ENCODE assay signal across 24 mouse cellular contexts in the genomic region with DNA sequence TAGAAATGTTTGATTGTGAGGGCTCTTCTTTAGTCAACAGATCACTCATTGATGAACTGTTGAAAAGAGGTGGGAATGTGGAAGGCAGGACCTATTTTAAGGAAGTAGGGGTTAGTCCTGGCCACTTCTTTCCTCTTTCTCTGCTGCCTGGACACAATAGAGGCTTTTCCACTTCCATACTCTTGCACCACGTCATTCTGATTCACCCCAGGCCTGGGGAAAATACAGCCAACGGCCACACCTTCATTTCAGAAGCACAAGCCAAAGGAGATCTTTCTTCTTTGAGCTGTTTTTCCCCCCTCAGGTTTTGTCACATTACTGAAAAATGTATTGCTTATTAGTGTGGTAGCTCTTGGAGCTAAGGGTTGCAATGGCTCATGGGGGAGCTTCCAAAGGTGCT.
"Had no signal": no experiment of that assay in that cellular context is flagged by ENCODE, and none has a peak within 500 bp of the region (broad histone marks: within the 10 kb centered on the region; RNA-seq: fewer than 3 reads in every experiment).

No protein-coding gene starts in this region.

- DNase-seq: cerebellum, adult 9-11 months; cerebellum, postnatal 10 days; cerebellum, postnatal 14 days; cerebellum, postnatal 25 days; cerebellum, postnatal 36 days; embryo, embryonic 11 days; forebrain, postnatal 0 days; gastrocnemius, adult 2 months; gastrocnemius, postnatal 10 days; gastrocnemius, postnatal 14 days; gastrocnemius, postnatal 25 days; gastrocnemius, postnatal 36 days; heart, adult 11 months; heart, adult 18-20 months; heart, adult 2 months had no signal

- H3K4me3 ChIP-seq: embryonic facial prominence, embryonic 10.5 days; embryonic facial prominence, embryonic 12.5 days; embryonic facial prominence, embryonic 13.5 days; embryonic facial prominence, embryonic 15.5 days; erythroblast, embryonic 14.5 days; forebrain, embryonic 10.5 days; forebrain, embryonic 12.5 days; forebrain, embryonic 13.5 days; forebrain, embryonic 15.5 days; gastrocnemius, adult 2 months; heart, adult 2 months had no signal

- H3K27ac ChIP-seq: embryonic facial prominence, embryonic 10.5 days; embryonic facial prominence, embryonic 12.5 days; embryonic facial prominence, embryonic 13.5 days; embryonic facial prominence, embryonic 15.5 days; forebrain, embryonic 10.5 days; forebrain, embryonic 12.5 days; forebrain, embryonic 13.5 days; forebrain, embryonic 15.5 days; gastrocnemius, adult 2 months; heart, adult 2 months had no signal

- H3K4me1 ChIP-seq: embryonic facial prominence, embryonic 10.5 days; embryonic facial prominence, embryonic 12.5 days; embryonic facial prominence, embryonic 13.5 days; embryonic facial prominence, embryonic 15.5 days; forebrain, embryonic 10.5 days had no signal
